Mouse (Mus musculus) left cerebral cortex, adult 8-10 months (tissue): ENCODE data around the gene Gm40193. TPM values are rescaled to one million over a fixed set of nuclear protein-coding genes. Genes with fewer than 3 reads are reported as not detected.

ENCODE experiments used
- DNase-seq, 2 experiments: peaks; one replicate each; pipeline ENCODE4 v3.0.0; 2022; ENCODE audit warnings: low spot score in 2 of 2
- total RNA-seq, 4 experiments: library from RNA; stranded (reverse); gene quantifications; 2 replicates each; pipeline ENCODE4 v1.2.4; 2022

Gm40193 gene
- total RNA-seq, 4 experiments from 2014 or later: not detected

GRCm38 (mm10) chr11:70509753-70510564, 22.8 kb downstream of the Gm40193 start:
- DNase-seq: no peak

GRCm38 (mm10) chr11:70506962-70507515, 25.7 kb downstream of the Gm40193 start:
- no peak for DNase-seq

GRCm38 (mm10) chr11:70506385-70506784, 26.4 kb downstream of the Gm40193 start:
- no peak for DNase-seq

GRCm38 (mm10) chr11:70504970-70505369, 27.8 kb downstream of the Gm40193 start, which contains the start of gene Tm4sf5:
Tm4sf5 (plus strand) TSS chr11:70505244.
- no peak for DNase-seq

GRCm38 (mm10) chr11:70502018-70502417, 30.7 kb downstream of the Gm40193 start:
- DNase-seq: no peak

- no peak for DNase-seq
Measured at GRCm38 (mm10) chr11:70500476-70500812, 32.3 kb downstream of the Gm40193 start.

- no peak for DNase-seq
Measured at GRCm38 (mm10) chr11:70499566-70500475, 32.9 kb downstream of the Gm40193 start.

DNA sequence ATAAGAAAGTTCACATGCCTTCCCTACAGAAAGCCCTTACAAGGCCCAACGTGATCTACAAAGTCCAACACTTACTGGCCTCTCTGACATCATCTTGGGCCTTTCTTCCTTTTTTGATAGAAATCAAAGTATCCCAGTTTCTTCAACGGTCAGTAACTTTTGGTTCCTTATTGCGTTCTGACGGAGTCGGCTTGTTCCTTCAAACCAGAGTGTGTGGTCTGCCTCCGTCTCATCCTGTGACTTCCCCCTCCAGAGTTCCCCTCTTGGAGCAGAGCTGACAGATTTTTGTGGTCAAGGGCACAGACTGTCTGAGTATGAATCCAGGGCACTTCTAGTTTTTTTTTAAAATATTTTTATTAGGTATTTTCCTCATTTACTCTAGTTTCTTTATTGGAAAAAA, 43.1 kb downstream of the Gm40193 start:
- no peak for DNase-seq

GRCm38 (mm10) chr11:70489138-70489537, 43.6 kb downstream of the Gm40193 start:
- DNase-seq: no peak

GRCm38 (mm10) chr11:70487816-70488215, 44.9 kb downstream of the Gm40193 start:
- DNase-seq: no peak

- DNase-seq: no peak
Measured at GRCm38 (mm10) chr11:70485498-70485897, 47.2 kb downstream of the Gm40193 start.

Other genes starting within 250 kb of the Gm40193 start
- under 1 TPM; 0.21 to 0.39 (median 0.26) TPM for gene Alox12e, start 210.3 kb downstream of the Gm40193 start, total RNA-seq
- gene Alox15, start 180.9 kb downstream of the Gm40193 start, total RNA-seq: under 1 TPM in 1 of 4 experiments, not detected in 3; 0.35 TPM
- gene Pelp1, start 122.9 kb downstream of the Gm40193 start, total RNA-seq: 10 to 100 TPM; 31.9 to 37.0 (median 35.2) TPM
- 10 to 100 TPM; 62.4 to 85.9 (median 70.1) TPM for gene Arrb2, start 100.3 kb downstream of the Gm40193 start, total RNA-seq
- 10 to 100 TPM; 10.8 to 14.1 (median 13.5) TPM for gene Med11, start 81.0 kb downstream of the Gm40193 start, total RNA-seq
- under 1 TPM; 0.11 to 0.79 (median 0.46) TPM for gene Zmynd15, start 73.5 kb downstream of the Gm40193 start, total RNA-seq
- 1 to 10 TPM in 3 of 4 experiments, under 1 TPM in 1; 0.97 to 4.6 (median 2.3) TPM for gene Cxcl16, start 73.0 kb downstream of the Gm40193 start, total RNA-seq
- 1 to 10 TPM in 1 of 4 experiments, not detected in 3; 1.1 TPM for gene Tm4sf5, start 27.7 kb downstream of the Gm40193 start, total RNA-seq
- under 1 TPM in 1 of 4 experiments, not detected in 3; 0.63 TPM for gene Vmo1, start 18.3 kb downstream of the Gm40193 start, total RNA-seq
- not detected for gene Gltpd2, start 13.7 kb downstream of the Gm40193 start, total RNA-seq
- gene Psmb6, start 7.6 kb downstream of the Gm40193 start, total RNA-seq: 100 to 1,000 TPM; 187 to 213 (median 191) TPM
- gene Pld2, start 7.1 kb upstream of the Gm40193 start, total RNA-seq: 10 to 100 TPM; 15.7 to 20.4 (median 19.4) TPM
- 100 to 1,000 TPM; 389 to 423 (median 415) TPM for gene Mink1, start 29.9 kb upstream of the Gm40193 start, total RNA-seq
- under 1 TPM in 2 of 4 experiments, not detected in 2; 0.51 to 0.59 TPM for gene 4930544D05Rik, start 82.9 kb upstream of the Gm40193 start, total RNA-seq
- gene Chrne, start 86.3 kb upstream of the Gm40193 start, total RNA-seq: not detected
- gene Gp1ba, start 106.2 kb upstream of the Gm40193 start, total RNA-seq: not detected
- 10 to 100 TPM; 87.8 to 96.5 (median 89.7) TPM for gene Rnf167, start 114.3 kb upstream of the Gm40193 start, total RNA-seq
- 100 to 1,000 TPM; 124 to 140 (median 132) TPM for gene Slc25a11, start 114.5 kb upstream of the Gm40193 start, total RNA-seq
- gene Pfn1, start 121.7 kb upstream of the Gm40193 start, total RNA-seq: 100 to 1,000 TPM; 203 to 237 (median 220) TPM
- gene Eno3, start 124.3 kb upstream of the Gm40193 start, total RNA-seq: 10 to 100 TPM; 10.5 to 14.1 (median 12.5) TPM
- gene Spag7, start 136.5 kb upstream of the Gm40193 start, total RNA-seq: 10 to 100 TPM; 52.5 to 69.9 (median 59.3) TPM
- 100 to 1,000 TPM; 185 to 201 (median 191) TPM for gene Camta2, start 155.2 kb upstream of the Gm40193 start, total RNA-seq
- 1 to 10 TPM; 1.6 to 2.7 (median 2.3) TPM for gene Inca1, start 167.2 kb upstream of the Gm40193 start, total RNA-seq
- 10 to 100 TPM; 59.3 to 70.2 (median 65.8) TPM for gene Kif1c, start 167.6 kb upstream of the Gm40193 start, total RNA-seq
- gene Zfp3, start 231.3 kb upstream of the Gm40193 start, total RNA-seq: 10 to 100 TPM; 16.7 to 20.5 (median 20.0) TPM